Mouse (Mus musculus): ENCODE results near the gene Carm1.

DNA sequence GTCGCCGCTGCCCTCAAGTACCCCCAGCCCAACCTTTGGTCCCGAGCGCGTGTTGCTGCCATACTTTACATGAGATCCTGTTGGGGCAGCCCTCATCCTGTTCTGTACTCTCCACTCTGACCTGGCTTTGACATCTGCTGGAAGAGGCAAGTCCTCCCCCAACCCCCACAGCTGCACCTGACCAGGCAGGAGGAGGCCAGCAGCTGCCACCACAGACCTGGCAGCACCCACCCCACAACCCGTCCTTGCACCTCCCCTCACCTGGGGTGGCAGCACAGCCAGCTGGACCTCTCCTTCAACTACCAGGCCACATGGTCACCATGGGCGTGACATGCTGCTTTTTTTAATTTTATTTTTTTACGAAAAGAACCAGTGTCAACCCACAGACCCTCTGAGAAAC lies 41.7 kb downstream of the Carm1 start:
- TF ChIP-seq MXI1 (IDR thresholded peaks at IDR 0.05; ENCODE audit: low read depth, low read length): no peak
- no peak for TF ChIP-seq HCFC1 (IDR thresholded peaks at IDR 0.05; ENCODE audit: low read depth, low read length)
- no peak for TF ChIP-seq SIN3A (IDR thresholded peaks at IDR 0.05; ENCODE audit: low read length)
- TF ChIP-seq EP300 (IDR thresholded peaks at IDR 0.05; ENCODE audit: low read length): no peak
- no peak for TF ChIP-seq CTCF (conservative IDR thresholded peaks at IDR 0.05 in 1 of 2, IDR thresholded peaks at IDR 0.05 in 1 of 2; ENCODE audit: low read depth in 2 of 2, low read length in 2 of 2)
- no peak for TF ChIP-seq CHD1 (IDR thresholded peaks at IDR 0.05; ENCODE audit: low read depth, low read length)
- TF ChIP-seq POLR2A (IDR thresholded peaks at IDR 0.05; ENCODE audit: low read depth, low read length): 0 out of 2 replicates have a peak, but pooled peaks have one; percentile 4
- no peak for TF ChIP-seq USF1 (IDR thresholded peaks at IDR 0.05; ENCODE audit: low read depth, low read length)
- TF ChIP-seq JUND (conservative IDR thresholded peaks at IDR 0.05; ENCODE audit: low read depth, low read length): no peak
- no peak for TF ChIP-seq MYC (IDR thresholded peaks at IDR 0.05; ENCODE audit: low read depth, low read length)
- TF ChIP-seq ZMIZ1 (IDR thresholded peaks at IDR 0.05; ENCODE audit: low read depth, low read length): no peak
- TF ChIP-seq MAX (IDR thresholded peaks at IDR 0.05; ENCODE audit: low read length): no peak
